Mouse (Mus musculus): ENCODE data around the gene Tbx10. TPM values are rescaled to one million over a fixed set of nuclear protein-coding genes. Genes with fewer than 3 reads are reported as not detected.

Tbx10 gene
- polyA plus RNA-seq, 1 experiment from 2014 or later, result not detected

DNA sequence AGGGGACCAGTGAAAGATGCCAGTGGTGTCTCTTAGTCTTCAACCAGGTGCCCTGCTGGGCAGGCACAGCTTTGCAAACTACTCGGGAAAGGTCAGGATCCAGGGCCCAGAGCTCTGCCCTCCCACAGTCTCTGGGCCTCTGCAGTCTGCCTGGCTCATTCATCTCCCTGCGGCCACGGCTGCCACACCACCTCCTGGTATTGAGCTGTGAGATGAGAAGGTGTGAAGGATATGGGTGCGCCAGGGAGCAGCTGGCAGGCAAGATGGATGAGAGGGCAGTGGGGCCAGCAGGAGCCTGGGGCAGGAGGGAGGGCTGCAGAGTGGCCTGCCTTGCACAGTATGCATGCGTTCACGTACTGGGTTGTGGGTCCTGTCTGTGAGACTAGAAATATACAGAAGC, 1.7 kb upstream of the Tbx10 start:
- H3K9ac ChIP-seq (ENCODE audit: low read length), result no peak overlapping the region

DNA sequence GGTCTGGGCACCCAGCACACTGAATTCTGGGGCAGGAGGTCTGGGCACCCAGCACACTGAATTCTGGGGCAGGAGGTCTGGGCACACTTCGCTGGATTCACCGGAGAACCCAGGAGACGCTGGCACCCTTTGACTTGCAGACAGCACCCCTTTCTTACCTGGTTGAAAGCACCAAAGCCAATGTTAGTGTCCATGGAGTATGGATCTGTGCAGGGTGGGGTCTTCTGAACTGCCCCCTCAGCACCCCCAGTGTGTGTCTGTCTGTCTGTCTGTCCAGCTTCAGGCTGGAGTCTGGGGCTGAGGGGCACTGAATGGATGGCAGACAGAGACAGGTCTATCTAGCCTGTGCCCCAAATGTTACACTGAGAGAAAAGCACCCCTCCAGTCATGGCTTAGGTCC, 990 bp upstream of the Tbx10 start:
- no peaks in the 10 kb centered on the region for H3K27me3 ChIP-seq (ENCODE audit: control insufficient read depth, insufficient read depth, low read length)
- H3K4me1 ChIP-seq (ENCODE audit: control insufficient read depth in 2 of 2, insufficient read depth in 2 of 2, low read length in 2 of 2), result peaks cover 4 to 8% of the 10 kb centered on the region in 2 experiments
- WGBS, result 92% methylated on average over 3 of the region's 3 CpGs
- no peak overlapping the region for H3K4me3 ChIP-seq (ENCODE audit: control insufficient read depth in 1 of 2, insufficient read depth in 1 of 2, low read depth in 1 of 2, low read length in 2 of 2)
- ATAC-seq (ENCODE audit: insufficient number of reproducible peaks, insufficient read depth, low FRiP score, low read depth), result no peak
- H3K9ac ChIP-seq (ENCODE audit: low read length), result no peak overlapping the region
- no peak overlapping the region for H3K4me2 ChIP-seq (ENCODE audit: low read length)
- H3K27ac ChIP-seq (replicated peaks in 1 of 2; ENCODE audit: control insufficient read depth in 1 of 2, insufficient read depth in 1 of 2, low read depth in 2 of 2, low read length in 2 of 2), result no peak overlapping the region
- H3K36me3 ChIP-seq (ENCODE audit: control insufficient read depth, insufficient read depth, low read length), result no peaks in the 10 kb centered on the region
- no peaks in the 10 kb centered on the region for H3K9me3 ChIP-seq (ENCODE audit: control insufficient read depth, low read length)

More for the DNA sequence above, 1.7 kb upstream of the Tbx10 start:
- H3K36me3 ChIP-seq (ENCODE audit: control insufficient read depth, insufficient read depth, low read length), result no peaks in the 10 kb centered on the region
- 48% methylated on average over 6 of the region's 6 CpGs for WGBS
- no peak overlapping the region for H3K4me2 ChIP-seq (ENCODE audit: low read length)
- peaks cover 10 to 16% of the 10 kb centered on the region in 2 experiments for H3K4me1 ChIP-seq (ENCODE audit: control insufficient read depth in 2 of 2, insufficient read depth in 2 of 2, low read length in 2 of 2)
- no peak for ATAC-seq (ENCODE audit: insufficient number of reproducible peaks, insufficient read depth, low FRiP score, low read depth)
- no peak overlapping the region for H3K27ac ChIP-seq (replicated peaks in 1 of 2; ENCODE audit: control insufficient read depth in 1 of 2, insufficient read depth in 1 of 2, low read depth in 2 of 2, low read length in 2 of 2)
- H3K9me3 ChIP-seq (ENCODE audit: control insufficient read depth, low read length), result no peaks in the 10 kb centered on the region
- no peak overlapping the region for H3K4me3 ChIP-seq (ENCODE audit: control insufficient read depth in 1 of 2, insufficient read depth in 1 of 2, low read depth in 1 of 2, low read length in 2 of 2)
- H3K27me3 ChIP-seq (ENCODE audit: control insufficient read depth, insufficient read depth, low read length), result no peaks in the 10 kb centered on the region

DNA sequence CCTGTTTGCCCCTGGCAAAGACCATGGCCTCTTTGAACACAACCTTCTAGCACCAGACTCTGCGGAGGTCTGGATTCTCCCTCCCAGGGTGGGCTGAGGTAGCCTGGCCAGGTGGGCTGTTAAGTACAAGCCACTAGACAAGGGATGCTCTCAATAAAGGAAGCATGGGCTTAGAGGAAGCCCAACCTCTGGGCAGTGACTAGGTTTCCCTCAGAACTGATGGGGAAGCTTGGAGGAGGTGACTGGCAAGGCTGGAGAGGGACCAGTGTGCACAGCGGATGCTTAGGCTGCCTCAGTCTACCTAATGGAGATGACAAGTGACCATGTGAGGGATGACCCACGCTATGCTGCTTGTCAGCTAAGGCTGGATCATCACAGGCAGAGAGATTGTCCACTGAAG, 586 bp upstream of the Tbx10 start:
- no peaks in the 10 kb centered on the region for H3K36me3 ChIP-seq (ENCODE audit: control insufficient read depth, insufficient read depth, low read length)
- H3K4me1 ChIP-seq (ENCODE audit: control insufficient read depth in 2 of 2, insufficient read depth in 2 of 2, low read length in 2 of 2), result peaks cover 0 to 4% of the 10 kb centered on the region in 2 experiments; a peak in 2 of 4 replicates
- WGBS, result 87% methylated on average over 3 of the region's 3 CpGs
- no peaks in the 10 kb centered on the region for H3K9me3 ChIP-seq (ENCODE audit: control insufficient read depth, low read length)
- no peak overlapping the region for H3K4me3 ChIP-seq (ENCODE audit: control insufficient read depth in 1 of 2, insufficient read depth in 1 of 2, low read depth in 1 of 2, low read length in 2 of 2)
- no peak overlapping the region for H3K9ac ChIP-seq (ENCODE audit: low read length)
- H3K4me2 ChIP-seq (ENCODE audit: low read length), result no peak overlapping the region
- no peak overlapping the region for H3K27ac ChIP-seq (replicated peaks in 1 of 2; ENCODE audit: control insufficient read depth in 1 of 2, insufficient read depth in 1 of 2, low read depth in 2 of 2, low read length in 2 of 2)
- ATAC-seq (ENCODE audit: insufficient number of reproducible peaks, insufficient read depth, low FRiP score, low read depth), result no peak
- H3K27me3 ChIP-seq (ENCODE audit: control insufficient read depth, insufficient read depth, low read length), result no peaks in the 10 kb centered on the region

DNA sequence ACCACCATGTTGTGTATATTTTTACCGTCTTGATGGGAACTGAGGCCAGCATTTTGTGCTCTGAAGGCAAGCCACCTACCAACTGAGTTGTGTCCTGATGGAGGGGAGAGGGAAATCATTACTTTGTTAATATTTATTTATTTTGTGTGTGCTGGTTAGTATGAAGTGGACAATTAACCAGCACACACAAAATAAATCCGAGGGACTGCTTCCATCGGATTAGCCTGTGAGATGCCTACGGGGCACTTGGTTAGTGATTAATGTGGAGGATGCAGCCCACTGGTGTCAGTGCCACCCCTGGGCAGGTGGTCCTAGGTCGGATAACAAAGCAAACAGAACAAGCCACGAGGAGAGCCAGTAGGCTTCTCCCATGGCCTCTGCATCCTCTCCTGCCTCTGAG, 2.4 kb downstream of the Tbx10 start:
- no peaks in the 10 kb centered on the region for H3K9me3 ChIP-seq (ENCODE audit: control insufficient read depth, low read length)
- no peak overlapping the region for H3K4me3 ChIP-seq (ENCODE audit: control insufficient read depth in 1 of 2, insufficient read depth in 1 of 2, low read depth in 1 of 2, low read length in 2 of 2)
- no peak overlapping the region for H3K27ac ChIP-seq (replicated peaks in 1 of 2; ENCODE audit: control insufficient read depth in 1 of 2, insufficient read depth in 1 of 2, low read depth in 2 of 2, low read length in 2 of 2)
- H3K4me1 ChIP-seq (ENCODE audit: control insufficient read depth in 2 of 2, insufficient read depth in 2 of 2, low read length in 2 of 2), result peaks cover 2 to 6% of the 10 kb centered on the region in 2 experiments; a peak in 3 of 4 replicates
- WGBS, result 69% methylated on average over 6 of the region's 6 CpGs
- no peak overlapping the region for H3K4me2 ChIP-seq (ENCODE audit: low read length)
- H3K9ac ChIP-seq (ENCODE audit: low read length), result no peak overlapping the region
- H3K36me3 ChIP-seq (ENCODE audit: control insufficient read depth, insufficient read depth, low read length), result no peaks in the 10 kb centered on the region
- ATAC-seq (ENCODE audit: insufficient number of reproducible peaks, insufficient read depth, low FRiP score, low read depth), result no peak
- H3K27me3 ChIP-seq (ENCODE audit: control insufficient read depth, insufficient read depth, low read length), result no peaks in the 10 kb centered on the region

DNA sequence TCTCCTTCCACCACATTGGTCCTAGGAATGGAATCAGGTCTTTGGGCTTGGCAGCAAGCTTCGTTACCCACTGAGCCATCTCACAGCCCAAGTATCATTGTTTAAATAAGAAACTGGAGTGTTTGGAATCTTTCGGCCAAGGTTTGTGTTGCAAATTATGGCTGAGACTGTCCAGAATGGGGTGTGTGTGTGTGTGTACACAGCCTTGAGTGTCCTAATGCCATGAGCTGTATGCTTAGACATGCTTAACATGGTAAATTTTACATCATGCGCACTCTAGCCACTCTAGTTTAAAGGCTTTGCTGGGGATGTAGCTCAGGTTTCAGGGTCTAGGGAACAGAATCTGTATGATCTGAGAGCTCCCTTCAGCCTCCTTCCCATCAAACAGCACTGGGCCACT, 3.0 kb downstream of the Tbx10 start:
- Histone ChIP-seq H3K9me3 (ENCODE audit: control insufficient read depth, low read length) (no peaks in the 10 kb centered on the region), H3K27me3 (ENCODE audit: control insufficient read depth, insufficient read depth, low read length) (no peaks in the 10 kb centered on the region), H3K36me3 (ENCODE audit: control insufficient read depth, insufficient read depth, low read length) (no peaks in the 10 kb centered on the region), H3K4me2 (ENCODE audit: low read length) (no peak overlapping the region), H3K4me3 (ENCODE audit: control insufficient read depth in 1 of 2, insufficient read depth in 1 of 2, low read depth in 1 of 2, low read length in 2 of 2) (no peak overlapping the region), H3K9ac (ENCODE audit: low read length) (no peak overlapping the region), H3K4me1 (ENCODE audit: control insufficient read depth in 2 of 2, insufficient read depth in 2 of 2, low read length in 2 of 2) (peaks cover 2 to 6% of the 10 kb centered on the region in 2 experiments; a peak in 3 of 4 replicates), H3K27ac (replicated peaks in 1 of 2; ENCODE audit: control insufficient read depth in 1 of 2, insufficient read depth in 1 of 2, low read depth in 2 of 2, low read length in 2 of 2) (no peak overlapping the region)
- no peak for ATAC-seq (ENCODE audit: insufficient number of reproducible peaks, insufficient read depth, low FRiP score, low read depth)
- 88% methylated on average over 3 of the region's 3 CpGs for WGBS

DNA sequence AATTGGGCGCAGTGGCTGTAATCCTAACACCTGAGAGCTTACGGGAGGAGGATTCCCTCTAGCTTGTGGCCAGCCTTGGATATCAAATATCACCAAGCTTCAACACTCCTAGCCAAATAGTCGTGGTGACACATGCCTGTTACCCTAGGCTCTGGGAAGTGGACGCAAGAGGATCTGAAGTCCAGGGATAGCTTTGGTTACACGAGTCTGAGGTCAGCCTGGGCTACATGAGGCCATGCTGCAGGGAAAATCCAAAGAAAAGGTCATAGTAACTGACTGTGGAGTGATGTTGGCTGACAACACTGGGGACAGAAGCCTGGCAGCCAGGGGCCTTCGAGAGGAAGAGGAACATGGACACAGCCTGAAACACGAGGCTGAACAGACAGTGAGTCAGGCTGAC, 3.6 kb downstream of the Tbx10 start:
- no peak overlapping the region for H3K9ac ChIP-seq (ENCODE audit: low read length)
- no peak overlapping the region for H3K4me2 ChIP-seq (ENCODE audit: low read length)
- no peak overlapping the region for H3K27ac ChIP-seq (replicated peaks in 1 of 2; ENCODE audit: control insufficient read depth in 1 of 2, insufficient read depth in 1 of 2, low read depth in 2 of 2, low read length in 2 of 2)
- H3K4me3 ChIP-seq (ENCODE audit: control insufficient read depth in 1 of 2, insufficient read depth in 1 of 2, low read depth in 1 of 2, low read length in 2 of 2), result no peak overlapping the region
- no peak for ATAC-seq (ENCODE audit: insufficient number of reproducible peaks, insufficient read depth, low FRiP score, low read depth)
- H3K9me3 ChIP-seq (ENCODE audit: control insufficient read depth, low read length), result no peaks in the 10 kb centered on the region
- WGBS, result 73% methylated on average over 7 of the region's 7 CpGs
- H3K36me3 ChIP-seq (ENCODE audit: control insufficient read depth, insufficient read depth, low read length), result no peaks in the 10 kb centered on the region
- H3K27me3 ChIP-seq (ENCODE audit: control insufficient read depth, insufficient read depth, low read length), result no peaks in the 10 kb centered on the region
- peaks cover 5 to 10% of the 10 kb centered on the region in 2 experiments for H3K4me1 ChIP-seq (ENCODE audit: control insufficient read depth in 2 of 2, insufficient read depth in 2 of 2, low read length in 2 of 2)

DNA sequence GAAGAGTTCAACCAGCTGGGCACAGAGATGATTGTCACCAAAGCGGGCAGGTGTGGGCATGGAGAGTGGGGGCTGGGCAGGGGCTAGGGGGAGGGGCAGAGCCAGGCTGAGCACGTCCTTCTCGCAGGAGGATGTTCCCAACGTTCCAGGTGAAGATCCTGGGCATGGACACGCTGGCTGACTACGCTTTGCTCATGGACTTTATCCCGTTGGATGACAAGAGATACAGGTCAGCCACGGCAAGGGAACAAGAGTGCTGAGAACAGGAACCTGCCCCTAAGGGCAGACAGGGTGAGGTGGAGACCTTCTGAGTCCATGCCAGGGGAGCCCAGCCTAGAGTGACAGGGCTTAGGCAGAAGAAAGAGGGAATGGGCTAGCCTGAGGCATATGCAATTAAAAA, 4.2 kb downstream of the Tbx10 start:
- Histone ChIP-seq H3K36me3 (ENCODE audit: control insufficient read depth, insufficient read depth, low read length) (no peaks in the 10 kb centered on the region), H3K9ac (ENCODE audit: low read length) (no peak overlapping the region), H3K4me1 (ENCODE audit: control insufficient read depth in 2 of 2, insufficient read depth in 2 of 2, low read length in 2 of 2) (peaks cover 11 to 16% of the 10 kb centered on the region in 2 experiments), H3K9me3 (ENCODE audit: control insufficient read depth, low read length) (no peaks in the 10 kb centered on the region), H3K27me3 (ENCODE audit: control insufficient read depth, insufficient read depth, low read length) (no peaks in the 10 kb centered on the region), H3K4me3 (ENCODE audit: control insufficient read depth in 1 of 2, insufficient read depth in 1 of 2, low read depth in 1 of 2, low read length in 2 of 2) (no peak overlapping the region), H3K27ac (replicated peaks in 1 of 2; ENCODE audit: control insufficient read depth in 1 of 2, insufficient read depth in 1 of 2, low read depth in 2 of 2, low read length in 2 of 2) (no peak overlapping the region), H3K4me2 (ENCODE audit: low read length) (no peak overlapping the region)
- ATAC-seq (ENCODE audit: insufficient number of reproducible peaks, insufficient read depth, low FRiP score, low read depth), result no peak
- WGBS, result 75% methylated on average over 8 of the region's 8 CpGs

DNA sequence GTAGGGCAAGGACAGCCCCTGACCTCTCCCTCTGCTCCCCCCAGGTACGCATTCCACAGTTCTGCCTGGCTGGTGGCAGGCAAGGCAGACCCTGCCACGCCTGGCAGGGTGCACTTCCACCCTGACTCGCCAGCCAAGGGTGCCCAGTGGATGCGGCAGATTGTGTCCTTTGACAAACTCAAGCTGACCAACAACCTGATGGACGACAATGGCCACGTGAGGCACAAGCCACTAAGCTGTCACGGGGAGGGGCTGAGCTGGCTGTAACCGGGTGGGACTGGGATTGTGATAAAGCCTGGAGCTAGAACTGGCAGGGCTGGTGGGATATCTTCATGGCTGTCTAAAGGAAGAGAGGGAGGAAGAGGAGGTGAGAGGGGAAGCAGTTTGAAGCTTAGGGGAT, 4.7 kb downstream of the Tbx10 start:
- no peak for ATAC-seq (ENCODE audit: insufficient number of reproducible peaks, insufficient read depth, low FRiP score, low read depth)
- Histone ChIP-seq H3K4me3 (ENCODE audit: control insufficient read depth in 1 of 2, insufficient read depth in 1 of 2, low read depth in 1 of 2, low read length in 2 of 2) (no peak overlapping the region), H3K4me2 (ENCODE audit: low read length) (no peak overlapping the region), H3K4me1 (ENCODE audit: control insufficient read depth in 2 of 2, insufficient read depth in 2 of 2, low read length in 2 of 2) (peaks cover 16 to 21% of the 10 kb centered on the region in 2 experiments), H3K27ac (replicated peaks in 1 of 2; ENCODE audit: control insufficient read depth in 1 of 2, insufficient read depth in 1 of 2, low read depth in 2 of 2, low read length in 2 of 2) (no peak overlapping the region), H3K9ac (ENCODE audit: low read length) (no peak overlapping the region), H3K9me3 (ENCODE audit: control insufficient read depth, low read length) (no peaks in the 10 kb centered on the region), H3K27me3 (ENCODE audit: control insufficient read depth, insufficient read depth, low read length) (no peaks in the 10 kb centered on the region), H3K36me3 (ENCODE audit: control insufficient read depth, insufficient read depth, low read length) (no peaks in the 10 kb centered on the region)
- 43% methylated on average over 8 of the region's 8 CpGs for WGBS

All from heart, embryonic 14.5 days (tissue).